Mouse (Mus musculus) adrenal gland, postnatal 25 days (tissue): Measurements from ENCODE around the gene Nudt13. TPM values are rescaled to one million over a fixed set of nuclear protein-coding genes. Genes with fewer than 3 reads are reported as not detected.

ENCODE experiments used
- DNase-seq: peaks from one replicate; pipeline ENCODE4 v3.0.0; 2021; ENCODE audit warnings: mixed read lengths
- total RNA-seq: library from RNA; stranded (reverse); gene quantifications from 2 replicates; pipeline ENCODE4 v1.2.3, GENCODE M21; 2021

Nudt13 gene
- total RNA-seq, 1 experiment from 2014 or later = 59.6 TPM

GRCm38 (mm10) chr14:20340149-20340548, 45.7 kb downstream of the Nudt13 start:
- no peak for DNase-seq

GRCm38 (mm10) chr14:20340866-20341265, 46.4 kb downstream of the Nudt13 start:
- DNase-seq = no peak

GRCm38 (mm10) chr14:20345885-20346284, 51.4 kb downstream of the Nudt13 start:
- DNase-seq = no peak

- no peak for DNase-seq
These were observed 53.0 kb downstream of the Nudt13 start for GRCm38 (mm10) chr14:20347441-20347990.

GRCm38 (mm10) chr14:20347991-20348541, 53.6 kb downstream of the Nudt13 start, which contains the start of the genes Ecd and Fam149b:
Ecd (minus strand) TSS chr14:20348121.
Fam149b (plus strand) TSS chr14:20348162.
- peak; percentile 88 for DNase-seq

- DNase-seq = no peak
These were observed 68.7 kb downstream of the Nudt13 start for GRCm38 (mm10) chr14:20363230-20363629.

Other genes with a start within 250 kb of the Nudt13 start
- 8.2 and 9.0 TPM in 2 replicates for gene Saysd1, start 156.2 kb upstream of the Nudt13 start, total RNA-seq
- gene Kcnk5, start 112.9 kb upstream of the Nudt13 start, total RNA-seq = 5.9 and 12.0 TPM in 2 replicates
- gene Kcnk16, start 25.5 kb upstream of the Nudt13 start, total RNA-seq = not detected in 2 replicates
- gene Ecd, start 53.4 kb downstream of the Nudt13 start, total RNA-seq = 40.3 TPM in 2 replicates
- gene Fam149b, start 53.5 kb downstream of the Nudt13 start, total RNA-seq = 40.0 and 44.5 TPM in 2 replicates
- gene Dnajc9, start 94.2 kb downstream of the Nudt13 start, total RNA-seq = 35.2 and 39.1 TPM in 2 replicates
- gene Mrps16, start 98.9 kb downstream of the Nudt13 start, total RNA-seq = 51.0 and 53.3 TPM in 2 replicates
- gene Cfap70, start 157.5 kb downstream of the Nudt13 start, total RNA-seq = 0.90 and 2.6 TPM in 2 replicates
- 109 and 114 TPM in 2 replicates for gene Anxa7, start 185.4 kb downstream of the Nudt13 start, total RNA-seq
- gene Mss51, start 202.2 kb downstream of the Nudt13 start, total RNA-seq = 1.1 and 1.9 TPM in 2 replicates